Mouse (Mus musculus): Measurements from ENCODE around the gene Hsd17b11. TPM values are rescaled to one million over a fixed set of nuclear protein-coding genes. Genes with fewer than 3 reads are reported as not detected.
"Not testable (repeated sequence)": the region's sequence is repeated elsewhere in the genome, so short reads cannot be mapped to it uniquely, and the experiment has no call there.

Gene Hsd17b11
- polyA plus RNA-seq, 1 experiment from 2014 or later, result 3.5 TPM

DNA sequence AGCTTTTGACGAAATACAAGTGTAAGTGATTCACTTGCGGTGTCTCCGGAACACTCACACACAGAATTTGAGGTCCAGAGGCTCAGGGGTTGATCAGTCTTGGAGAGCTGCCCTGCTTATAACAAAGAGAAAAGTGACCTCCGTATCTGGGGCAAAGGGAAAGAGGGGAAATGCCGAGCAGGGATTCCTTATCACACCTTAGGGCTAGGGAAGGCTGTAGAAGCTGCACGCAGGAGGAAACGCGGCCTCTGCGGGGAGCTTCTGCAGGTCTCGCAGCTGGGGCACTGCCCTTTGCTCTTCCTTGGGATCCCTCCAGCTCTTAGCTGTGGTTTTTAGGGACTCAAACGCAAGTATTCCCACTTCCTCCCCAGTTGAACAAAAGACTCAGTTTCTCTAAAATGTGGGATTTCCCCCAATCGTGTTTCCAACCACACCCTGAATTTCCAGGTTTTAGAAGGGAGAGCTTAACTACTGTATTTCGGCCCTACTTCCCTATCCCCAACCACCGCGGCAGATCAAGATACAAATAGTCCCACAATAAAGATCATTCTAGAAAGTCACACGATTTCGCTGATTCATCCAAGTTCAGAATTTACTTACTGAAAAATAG is 3.6 kb upstream of the Hsd17b11 start:
- no peak for ATAC-seq (ENCODE audit: low FRiP score, low read depth)
- peaks cover 6% of the 10 kb centered on the region; the same call in 1 of the 2 replicates for H3K27me3 ChIP-seq
- WGBS, result 40% methylated on average over 17 of the region's 17 CpGs

DNA sequence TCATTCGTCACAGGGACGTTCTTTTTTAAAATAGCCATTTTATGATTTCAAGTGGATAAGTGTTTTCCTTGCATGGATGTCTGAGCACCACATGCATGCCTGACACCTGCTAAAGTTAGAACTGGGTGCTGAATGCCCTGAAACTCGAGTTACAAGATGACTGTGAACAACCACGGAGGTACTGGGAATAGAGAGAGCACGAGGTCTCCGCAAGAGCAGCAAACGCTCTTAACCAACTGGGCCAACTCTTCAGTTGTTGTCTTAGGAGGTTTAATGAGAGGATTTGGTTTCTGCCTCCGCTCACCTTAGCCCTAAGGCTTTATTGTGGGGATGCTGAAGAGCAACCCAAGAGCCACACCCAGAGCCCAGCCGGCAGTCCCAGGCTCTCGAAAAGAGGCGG is 3.0 kb upstream of the Hsd17b11 start:
- H3K9ac ChIP-seq, result no peak overlapping the region

More for the DNA sequence above, 3.6 kb upstream of the Hsd17b11 start:
- H3K36me3 ChIP-seq, result no peaks in the 10 kb centered on the region
- no peak overlapping the region for H3K4me2 ChIP-seq (replicated peaks)
- H3K27ac ChIP-seq, result no peak overlapping the region
- H3K9me3 ChIP-seq, result no peaks in the 10 kb centered on the region
- no peak overlapping the region for H3K9ac ChIP-seq
- peaks cover 13% of the 10 kb centered on the region for H3K4me1 ChIP-seq
- no peak overlapping the region for H3K4me3 ChIP-seq

DNA sequence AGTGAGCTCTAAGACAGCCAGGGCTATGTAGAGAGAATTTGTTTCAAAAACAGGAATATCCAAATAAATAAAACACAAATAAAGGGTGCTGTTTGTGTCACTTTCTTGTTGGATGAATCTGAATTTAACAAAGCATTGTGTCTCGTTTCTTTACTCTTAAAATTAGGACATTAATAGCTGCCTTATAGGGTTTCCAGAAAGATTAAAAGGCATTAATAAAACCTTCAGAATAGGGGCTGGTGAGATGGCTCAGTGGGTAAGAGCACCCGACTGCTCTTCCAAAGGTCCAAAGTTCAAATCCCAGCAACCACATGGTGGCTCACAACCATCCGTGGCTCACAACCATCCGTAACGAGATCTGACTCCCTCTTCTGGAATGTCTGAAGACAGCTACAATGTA is 2.5 kb upstream of the Hsd17b11 start:
- H3K4me3 ChIP-seq; H3K9me3 ChIP-seq; H3K36me3 ChIP-seq; H3K27ac ChIP-seq; H3K4me2 ChIP-seq (replicated peaks); H3K9ac ChIP-seq; H3K27me3 ChIP-seq; ATAC-seq (ENCODE audit: low FRiP score, low read depth): not testable (repeated sequence)
- H3K4me1 ChIP-seq, result peaks cover 13% of the 10 kb centered on the region
- 80% methylated on average over 5 of the region's 5 CpGs for WGBS

More for the DNA sequence above, 3.0 kb upstream of the Hsd17b11 start:
- Histone ChIP-seq H3K9me3 (no peaks in the 10 kb centered on the region), H3K4me2 (replicated peaks) (no peak overlapping the region), H3K4me1 (peaks cover 13% of the 10 kb centered on the region), H3K27me3 (peaks cover 6% of the 10 kb centered on the region; the same call in 1 of the 2 replicates), H3K36me3 (no peaks in the 10 kb centered on the region), H3K4me3 (no peak overlapping the region), H3K27ac (no peak overlapping the region)
- ATAC-seq (ENCODE audit: low FRiP score, low read depth), result no peak
- WGBS, result 66% methylated on average over 11 of the region's 11 CpGs

DNA sequence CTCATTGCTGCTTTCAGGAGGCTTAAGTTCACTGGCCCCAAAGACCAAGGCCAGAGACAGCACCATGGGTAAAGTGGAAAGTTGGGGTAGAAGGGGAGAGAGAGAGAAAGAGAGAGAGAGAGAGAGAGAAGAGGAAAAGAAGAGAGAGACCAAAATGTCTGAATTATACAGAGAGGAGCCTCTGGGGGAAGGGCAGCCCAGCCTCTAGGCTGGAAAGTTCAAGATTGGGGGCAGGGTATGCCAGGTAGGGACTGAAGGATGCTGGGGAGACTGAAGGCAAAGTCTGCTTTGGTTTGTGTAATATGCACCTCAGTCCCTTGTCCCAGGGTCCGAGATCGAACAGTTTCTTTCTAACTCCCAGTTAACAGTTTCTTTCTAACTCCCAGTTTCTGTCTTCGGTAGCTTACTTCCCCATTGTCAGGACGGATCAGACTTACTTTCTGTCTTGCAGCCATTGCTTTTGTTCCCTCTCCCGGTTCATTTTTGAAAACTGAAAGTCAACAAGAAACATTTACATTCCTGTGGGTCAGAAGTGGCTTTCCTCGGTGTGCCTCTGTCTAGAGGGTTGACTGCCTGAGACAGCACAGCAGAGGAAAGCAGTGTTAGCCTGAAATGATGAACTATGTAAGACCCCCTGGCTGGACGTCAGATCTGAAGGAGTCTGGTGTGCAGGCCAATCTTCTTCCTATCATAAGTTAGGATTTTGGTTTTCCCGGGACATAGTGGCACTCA is 1.7 kb upstream of the Hsd17b11 start:
- no peak for ATAC-seq (ENCODE audit: low FRiP score, low read depth)
- H3K9ac ChIP-seq, result no peak overlapping the region
- H3K27me3 ChIP-seq, result peaks cover 6% of the 10 kb centered on the region; the same call in 1 of the 2 replicates
- H3K4me2 ChIP-seq (replicated peaks), result no peak overlapping the region
- no peaks in the 10 kb centered on the region for H3K36me3 ChIP-seq
- H3K9me3 ChIP-seq, result no peaks in the 10 kb centered on the region
- H3K4me3 ChIP-seq, result no peak overlapping the region
- peaks cover 13% of the 10 kb centered on the region for H3K4me1 ChIP-seq
- H3K27ac ChIP-seq, result no peak overlapping the region
- WGBS, result 79% methylated on average over 8 of the region's 8 CpGs

DNA sequence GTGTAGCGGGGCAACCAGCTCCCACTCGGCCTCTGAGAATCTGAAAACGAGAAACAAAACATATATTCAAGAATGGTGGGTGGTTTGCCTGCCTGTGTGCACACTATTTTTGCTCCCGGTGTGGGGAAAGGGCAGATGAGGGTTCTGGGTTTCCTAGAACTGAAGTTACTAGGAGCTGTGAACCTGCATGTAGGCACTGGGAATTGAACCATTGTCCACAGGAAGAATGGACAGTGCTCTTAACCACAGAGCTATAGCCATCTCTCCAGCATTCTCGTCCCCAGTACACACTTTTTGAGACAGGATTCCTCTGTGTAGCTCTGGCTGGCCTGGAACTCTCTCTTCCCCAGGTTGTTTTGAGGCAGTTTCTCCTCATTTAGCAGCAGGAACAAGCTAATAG is 839 bp upstream of the Hsd17b11 start:
- no peak overlapping the region for H3K9ac ChIP-seq
- H3K4me2 ChIP-seq (replicated peaks), result peak overlapping the region; percentile 66
- no peak overlapping the region for H3K27ac ChIP-seq
- H3K27me3 ChIP-seq, result peaks cover 6% of the 10 kb centered on the region; the same call in 1 of the 2 replicates
- WGBS, result 22% methylated on average over 5 of the region's 5 CpGs
- no peaks in the 10 kb centered on the region for H3K9me3 ChIP-seq
- H3K4me3 ChIP-seq, result peak overlapping the region; percentile 55
- peaks cover 5% of the 10 kb centered on the region for H3K36me3 ChIP-seq
- ATAC-seq (ENCODE audit: low FRiP score, low read depth), result no peak
- peaks cover 13% of the 10 kb centered on the region for H3K4me1 ChIP-seq

DNA sequence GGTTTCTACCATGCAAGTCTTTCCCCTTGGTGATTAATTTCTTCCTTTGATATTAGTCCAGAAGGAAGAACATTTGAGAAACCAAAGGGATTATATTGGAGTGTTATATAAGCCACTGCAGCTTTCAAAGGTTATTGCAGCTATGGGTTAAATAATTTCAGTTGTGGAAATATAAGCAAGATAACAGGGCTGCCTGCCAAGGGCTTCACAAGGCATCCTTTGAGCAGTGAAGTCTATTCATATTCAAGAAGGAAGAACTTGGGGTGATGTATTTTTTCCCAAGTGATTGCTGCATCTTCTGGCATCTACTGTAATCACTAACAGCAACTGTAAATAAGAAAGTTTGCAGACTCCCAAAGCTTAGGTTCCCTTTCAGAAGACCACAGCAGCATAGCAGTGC is 10.3 kb downstream of the Hsd17b11 start:
- Histone ChIP-seq H3K4me2 (replicated peaks) (no peak overlapping the region), H3K9ac (no peak overlapping the region), H3K4me1 (no peaks in the 10 kb centered on the region), H3K27ac (no peak overlapping the region), H3K36me3 (peaks cover 7% of the 10 kb centered on the region), H3K27me3 (no peaks in the 10 kb centered on the region), H3K4me3 (no peak overlapping the region), H3K9me3 (no peaks in the 10 kb centered on the region)
- no peak for ATAC-seq (ENCODE audit: low FRiP score, low read depth)

DNA sequence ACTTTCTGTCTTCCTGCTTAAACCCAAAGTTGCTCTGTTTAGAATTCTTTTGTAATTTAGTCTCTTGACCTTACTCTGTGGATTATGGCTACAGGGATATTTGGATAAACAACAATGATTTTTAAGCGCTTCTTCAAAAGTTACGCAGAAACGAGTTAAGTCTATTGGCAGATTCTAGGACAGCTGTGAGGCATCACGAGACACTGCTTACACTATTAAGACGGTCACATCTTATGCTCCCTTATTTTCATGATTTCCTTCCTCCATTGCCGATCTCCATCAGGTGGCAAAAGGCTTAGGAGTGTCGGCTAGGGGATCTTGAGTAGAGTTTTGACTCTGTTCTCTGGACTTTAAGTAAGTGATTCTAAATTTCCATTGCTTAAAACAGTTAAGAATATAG is 11.5 kb downstream of the Hsd17b11 start:
- Histone ChIP-seq H3K36me3 (peaks cover 7% of the 10 kb centered on the region), H3K27ac (no peak overlapping the region), H3K9me3 (no peaks in the 10 kb centered on the region), H3K9ac (no peak overlapping the region), H3K4me3 (no peak overlapping the region), H3K4me1 (no peaks in the 10 kb centered on the region), H3K27me3 (no peaks in the 10 kb centered on the region), H3K4me2 (replicated peaks) (no peak overlapping the region)
- WGBS, result 91% methylated on average over 7 of the region's 7 CpGs
- ATAC-seq (ENCODE audit: low FRiP score, low read depth), result no peak

DNA sequence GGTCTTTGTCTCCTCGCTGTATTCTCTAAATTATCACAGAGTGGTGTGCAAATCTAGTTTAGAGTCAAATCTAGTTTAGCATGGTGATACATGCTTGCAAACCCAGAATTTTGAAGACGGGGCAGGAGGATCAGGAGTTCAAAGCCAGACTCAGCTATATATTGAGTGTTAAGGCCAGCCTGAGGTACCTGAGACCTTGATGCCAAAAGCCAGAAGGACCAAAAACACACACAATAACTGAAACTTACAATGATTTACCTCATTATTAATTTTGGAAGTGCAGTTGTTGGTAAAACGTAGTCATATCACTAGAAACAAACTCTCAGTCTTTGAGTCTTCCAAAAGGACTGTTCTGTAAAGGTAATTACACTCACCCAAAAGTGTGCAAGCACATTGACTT is 12.3 kb downstream of the Hsd17b11 start:
- Histone ChIP-seq H3K36me3 (peaks cover 7% of the 10 kb centered on the region), H3K4me3 (no peak overlapping the region), H3K27me3 (no peaks in the 10 kb centered on the region), H3K4me2 (replicated peaks) (no peak overlapping the region), H3K4me1 (no peaks in the 10 kb centered on the region), H3K9me3 (no peaks in the 10 kb centered on the region), H3K27ac (no peak overlapping the region), H3K9ac (no peak overlapping the region)
- no peak for ATAC-seq (ENCODE audit: low FRiP score, low read depth)
- WGBS, result 91% methylated on average over 3 of the region's 3 CpGs

DNA sequence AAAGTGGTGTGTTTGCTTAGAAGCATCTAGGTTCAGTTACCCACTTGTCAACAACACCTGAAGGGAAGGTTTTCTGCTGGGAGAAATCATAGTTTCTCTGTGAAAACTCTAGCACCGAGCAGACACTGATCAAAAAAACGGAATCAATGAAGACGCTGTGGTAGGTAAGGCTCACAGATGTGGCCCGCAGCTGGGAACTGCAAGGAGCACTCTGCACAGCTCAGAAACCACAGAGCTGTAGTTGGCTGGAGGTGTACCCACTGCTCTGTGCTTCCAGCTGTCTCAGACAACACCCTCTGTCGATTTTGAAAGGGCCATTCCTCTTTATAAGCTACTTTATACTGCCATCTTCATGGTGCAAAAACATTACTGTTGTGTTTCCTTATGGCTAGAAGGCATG is 13.9 kb downstream of the Hsd17b11 start:
- WGBS, result 73% methylated on average over 5 of the region's 5 CpGs
- H3K9ac ChIP-seq, result no peak overlapping the region
- no peaks in the 10 kb centered on the region for H3K9me3 ChIP-seq
- H3K36me3 ChIP-seq, result peaks cover 7% of the 10 kb centered on the region
- no peaks in the 10 kb centered on the region for H3K27me3 ChIP-seq
- no peak overlapping the region for H3K4me3 ChIP-seq
- ATAC-seq (ENCODE audit: low FRiP score, low read depth), result no peak
- no peak overlapping the region for H3K4me2 ChIP-seq (replicated peaks)
- H3K27ac ChIP-seq, result no peak overlapping the region
- peaks cover 3% of the 10 kb centered on the region; the same call in 1 of the 2 replicates for H3K4me1 ChIP-seq

DNA sequence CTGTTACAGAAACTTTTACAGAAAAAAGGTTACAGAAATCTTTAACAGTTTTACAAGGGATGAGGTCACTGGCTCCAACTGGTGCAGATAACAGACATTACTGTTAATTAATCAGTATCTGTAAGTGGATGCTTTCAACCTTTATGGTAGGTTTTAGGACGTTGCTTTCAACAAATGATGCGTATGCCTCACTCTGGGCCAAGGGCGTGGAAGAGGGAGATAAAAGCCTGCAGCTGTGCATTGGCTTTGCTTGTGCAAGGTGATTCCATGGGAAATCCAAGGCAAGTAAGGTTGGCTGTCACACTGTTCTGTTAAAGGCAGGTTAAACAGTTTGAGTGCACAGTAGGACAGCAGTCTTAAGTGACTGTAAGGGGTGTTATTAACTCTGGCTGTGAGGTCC is 14.9 kb downstream of the Hsd17b11 start:
- Histone ChIP-seq H3K4me1 (peaks cover 3% of the 10 kb centered on the region; the same call in 1 of the 2 replicates), H3K9ac (no peak overlapping the region), H3K36me3 (peaks cover 7% of the 10 kb centered on the region), H3K4me3 (no peak overlapping the region), H3K27me3 (no peaks in the 10 kb centered on the region), H3K9me3 (no peaks in the 10 kb centered on the region), H3K4me2 (replicated peaks) (no peak overlapping the region), H3K27ac (no peak overlapping the region)
- no peak for ATAC-seq (ENCODE audit: low FRiP score, low read depth)
- WGBS, result 72% methylated on average over 3 of the region's 3 CpGs

DNA sequence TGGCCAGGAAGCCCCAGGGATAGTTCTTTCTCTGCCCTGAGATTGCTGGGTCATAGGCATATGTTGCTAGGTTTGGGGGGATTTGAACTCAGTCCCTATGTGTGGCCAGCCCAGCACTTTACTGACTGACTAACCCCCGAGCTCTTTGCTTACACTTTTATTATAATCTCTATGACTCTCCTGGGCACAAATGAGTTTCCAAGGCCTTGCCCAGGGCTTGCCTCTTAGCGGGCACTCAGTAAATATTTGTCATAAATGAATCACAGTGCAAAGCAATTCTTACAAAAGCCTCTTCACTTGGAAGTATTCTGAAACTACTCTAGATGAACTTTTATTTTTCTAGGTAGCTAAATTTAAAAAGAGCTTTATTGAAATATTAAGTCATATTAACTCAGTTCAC is 17.8 kb downstream of the Hsd17b11 start:
- no peak for ATAC-seq (ENCODE audit: low FRiP score, low read depth)
- H3K4me3 ChIP-seq, result no peak overlapping the region
- no peak overlapping the region for H3K4me2 ChIP-seq (replicated peaks)
- no peak overlapping the region for H3K9ac ChIP-seq
- H3K36me3 ChIP-seq, result peaks cover 3% of the 10 kb centered on the region; the same call in 1 of the 2 replicates
- H3K9me3 ChIP-seq, result no peaks in the 10 kb centered on the region
- 88% methylated on average over 2 of the region's 2 CpGs for WGBS
- H3K27me3 ChIP-seq, result no peaks in the 10 kb centered on the region
- H3K4me1 ChIP-seq, result peaks cover 3% of the 10 kb centered on the region; the same call in 1 of the 2 replicates
- H3K27ac ChIP-seq, result no peak overlapping the region

DNA sequence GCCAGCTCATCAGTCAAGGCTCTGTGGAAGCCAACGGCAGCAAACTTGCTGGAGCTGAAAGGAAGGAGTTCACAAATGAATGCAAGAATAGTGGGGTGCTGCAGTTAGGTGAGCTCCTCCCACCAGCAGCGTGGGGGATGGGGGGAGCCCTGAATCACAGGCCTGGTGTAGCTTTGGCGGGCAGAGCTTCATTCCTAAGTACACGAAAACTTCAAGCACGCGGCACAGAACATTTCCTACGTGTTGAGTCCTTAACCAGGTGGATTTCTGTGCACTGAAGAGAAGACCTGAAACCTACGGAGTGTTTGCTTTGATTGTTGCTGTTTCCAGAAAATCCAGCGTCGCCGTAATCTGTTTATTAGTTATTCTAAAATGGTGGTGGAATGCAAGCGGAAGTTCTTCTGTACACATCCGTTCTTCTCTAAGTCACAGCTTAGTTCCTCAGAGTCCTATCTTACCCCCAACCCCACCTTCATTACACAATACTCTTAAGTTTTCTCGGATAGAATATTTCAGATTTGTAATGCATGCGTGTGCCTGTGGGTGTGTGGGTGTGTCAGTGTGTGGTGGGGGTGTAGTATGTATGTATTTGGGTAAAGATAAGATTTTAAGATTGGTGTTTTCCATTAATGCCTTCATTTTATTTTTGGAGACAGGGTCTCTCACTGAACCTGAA is 18.3 kb downstream of the Hsd17b11 start:
- Histone ChIP-seq H3K4me1 (peaks cover 3% of the 10 kb centered on the region; the same call in 1 of the 2 replicates), H3K4me2 (replicated peaks) (peak overlapping the region; percentile 41), H3K4me3 (no peak overlapping the region), H3K9me3 (no peaks in the 10 kb centered on the region), H3K36me3 (peaks cover 3% of the 10 kb centered on the region; the same call in 1 of the 2 replicates), H3K27me3 (no peaks in the 10 kb centered on the region), H3K9ac (no peak overlapping the region), H3K27ac (no peak overlapping the region)
- 47% methylated on average over 15 of the region's 15 CpGs for WGBS
- ATAC-seq (ENCODE audit: low FRiP score, low read depth), result no peak

Measured in limb, embryonic 13.5 days (tissue).